Mouse (Mus musculus) CH12.LX (cell line): Measurements from ENCODE around the gene Btf3l4. TPM values are rescaled to one million over a fixed set of nuclear protein-coding genes. Genes with fewer than 3 reads are reported as not detected.

ENCODE experiments used
- DNase-seq: peaks from one replicate; pipeline ENCODE4 v3.0.0-alpha.2; 2013; ENCODE audit errors: extremely low read depth
- H3K27ac ChIP-seq: 2 replicates; pipeline ENCODE4 v1.5.1; 2012; ENCODE audit warnings: low read depth, mild to moderate bottlenecking, control low read depth, moderate library complexity; ENCODE audit not compliant: insufficient read depth
- H3K27me3 ChIP-seq: replicated peaks from 2 replicates; pipeline ENCODE3; 2012; ENCODE audit warnings: inconsistent platforms
- H3K36me3 ChIP-seq, 2 experiments: replicated peaks in 1 of 2; 2 replicates each; pipeline versions ENCODE3 to v1.6.1; 2012; ENCODE audit warnings: inconsistent platforms in 1 of 2, low read length in 1 of 2, mild to moderate bottlenecking in 1 of 2, mixed read lengths in 1 of 2, moderate library complexity in 1 of 2; ENCODE audit not compliant: control insufficient read depth in 1 of 2, insufficient read depth in 1 of 2
- H3K4me1 ChIP-seq, 2 experiments: 2 replicates each; pipeline ENCODE4 v1.6.1; 2012; ENCODE audit warnings: inconsistent platforms in 1 of 2, moderate library complexity in 1 of 2; ENCODE audit not compliant: insufficient read depth in 2 of 2, control insufficient read depth in 1 of 2
- H3K4me2 ChIP-seq: 2 replicates; pipeline ENCODE4 v1.6.1; 2012; ENCODE audit warnings: low read depth, mild to moderate bottlenecking, control low read depth; ENCODE audit not compliant: poor library complexity, insufficient read depth, severe bottlenecking
- H3K4me3 ChIP-seq, 3 experiments: fragments of 150-350 bp in 1 of 3; sonication (generic) in 1 of 3; replicated peaks in 1 of 3; 2 replicates each; pipeline versions ENCODE3 to v1.5.1; 2011 to 2012; ENCODE audit warnings: low read depth in 2 of 3, low read length in 2 of 3, mild to moderate bottlenecking in 2 of 3, moderate library complexity in 2 of 3, control low read depth in 1 of 3, improper control_type of control experiment in 1 of 3, inconsistent platforms in 1 of 3, mixed read lengths in 1 of 3; ENCODE audit not compliant: poor library complexity in 1 of 3
- H3K79me2 ChIP-seq: replicated peaks from 2 replicates; pipeline ENCODE4 v1.6.1; 2012; ENCODE audit warnings: mild to moderate bottlenecking, moderate library complexity; ENCODE audit not compliant: control insufficient read depth, poor library complexity, insufficient read depth, severe bottlenecking; ENCODE audit errors: extremely low read depth
- H3K9ac ChIP-seq: 2 replicates; pipeline ENCODE4 v1.6.1; 2012; ENCODE audit warnings: low read depth, mild to moderate bottlenecking, control low read depth, moderate library complexity; ENCODE audit not compliant: insufficient read depth
- H3K9me3 ChIP-seq: replicated peaks from 2 replicates; pipeline ENCODE3; 2012; ENCODE audit warnings: low read length, inconsistent platforms, mixed read lengths
- BHLHE40 ChIP-seq: IDR thresholded peaks from 2 replicates; pipeline ENCODE4 v1.6.1; 2011; ENCODE audit warnings: mild to moderate bottlenecking, low read depth, low read length, improper control_type of control experiment
- CHD2 ChIP-seq: IDR thresholded peaks from 2 replicates; pipeline ENCODE4 v1.6.1; 2011; ENCODE audit warnings: low read length, improper control_type of control experiment
- E2F4 ChIP-seq: IDR thresholded peaks from 2 replicates; pipeline ENCODE4 v1.6.1; 2011; ENCODE audit warnings: low read depth, low read length, improper control_type of control experiment; ENCODE audit not compliant: insufficient replicate concordance
- ELF1 ChIP-seq: IDR thresholded peaks from 2 replicates; pipeline ENCODE4 v1.6.1; 2014; ENCODE audit warnings: low read depth, mild to moderate bottlenecking, inconsistent platforms, low read length, improper control_type of control experiment
- EP300 ChIP-seq: IDR thresholded peaks from 2 replicates; pipeline ENCODE4 v1.6.1; 2011; ENCODE audit warnings: low read length, improper control_type of control experiment
- ETS1 ChIP-seq: conservative IDR thresholded peaks from 2 replicates; pipeline ENCODE4 v1.6.1; 2012; ENCODE audit warnings: low read depth, mild to moderate bottlenecking, inconsistent platforms, low read length, improper control_type of control experiment, moderate library complexity
- GABPA ChIP-seq: IDR thresholded peaks from 2 replicates; pipeline ENCODE4 v1.6.1; 2012; ENCODE audit warnings: low read depth, low read length, improper control_type of control experiment, inconsistent platforms; ENCODE audit not compliant: insufficient replicate concordance
- HCFC1 ChIP-seq: IDR thresholded peaks from 2 replicates; pipeline ENCODE4 v1.6.1; 2012; ENCODE audit warnings: low read depth, mild to moderate bottlenecking, inconsistent platforms, low read length, improper control_type of control experiment
- IRF4 ChIP-seq: IDR thresholded peaks from 2 replicates; pipeline ENCODE4 v1.6.1; 2014; ENCODE audit warnings: low read depth, mild to moderate bottlenecking, inconsistent platforms, low read length, improper control_type of control experiment
- JUN ChIP-seq: IDR thresholded peaks from 2 replicates; pipeline ENCODE4 v1.6.1; 2011; ENCODE audit warnings: low read depth, mild to moderate bottlenecking, low read length, improper control_type of control experiment, moderate library complexity; ENCODE audit not compliant: insufficient read depth
- JUND ChIP-seq: conservative IDR thresholded peaks from 2 replicates; pipeline ENCODE4 v1.6.1; 2011; ENCODE audit warnings: low read depth, low read length, improper control_type of control experiment
- KAT2A ChIP-seq: IDR thresholded peaks from 2 replicates; pipeline ENCODE4 v1.6.1; 2012; ENCODE audit warnings: low read length, improper control_type of control experiment, inconsistent platforms; ENCODE audit not compliant: insufficient replicate concordance
- MAFK ChIP-seq: IDR thresholded peaks from 2 replicates; pipeline ENCODE4 v1.6.1; 2011; ENCODE audit warnings: low read length, improper control_type of control experiment; ENCODE audit not compliant: insufficient replicate concordance
- MAX ChIP-seq: IDR thresholded peaks from 2 replicates; pipeline ENCODE4 v1.6.1; 2011; ENCODE audit warnings: low read length, improper control_type of control experiment
- MEF2A ChIP-seq: IDR thresholded peaks from 2 replicates; pipeline ENCODE4 v1.6.1; 2014; ENCODE audit warnings: low read depth, mild to moderate bottlenecking, inconsistent platforms, low read length, improper control_type of control experiment, borderline replicate concordance
- MXI1 ChIP-seq: IDR thresholded peaks from 2 replicates; pipeline ENCODE4 v1.6.1; 2011; ENCODE audit warnings: mild to moderate bottlenecking, low read depth, low read length, improper control_type of control experiment
- MYC ChIP-seq: IDR thresholded peaks from 2 replicates; pipeline ENCODE4 v1.6.1; 2011; ENCODE audit warnings: low read depth, mild to moderate bottlenecking, improper control_type of control experiment, low read length
- NELFE ChIP-seq: IDR thresholded peaks from 2 replicates; pipeline ENCODE4 v1.6.1; 2011; ENCODE audit warnings: low read depth, low read length, improper control_type of control experiment
- NRF1 ChIP-seq: IDR thresholded peaks from 2 replicates; pipeline ENCODE4 v1.6.1; 2014; ENCODE audit warnings: low read depth, mild to moderate bottlenecking, inconsistent platforms, low read length, improper control_type of control experiment, moderate library complexity
- PAX5 ChIP-seq: IDR thresholded peaks from 2 replicates; pipeline ENCODE4 v1.6.1; 2012; ENCODE audit warnings: low read length, inconsistent platforms, mixed read lengths
- POLR2AphosphoS2 ChIP-seq: IDR thresholded peaks from 2 replicates; pipeline ENCODE4 v1.6.1; 2011; ENCODE audit warnings: low read depth, low read length, improper control_type of control experiment
- RAD21 ChIP-seq: IDR thresholded peaks from 2 replicates; pipeline ENCODE4 v1.6.1; 2011; ENCODE audit warnings: low read depth, mild to moderate bottlenecking, low read length, improper control_type of control experiment, moderate library complexity
- RCOR1 ChIP-seq: conservative IDR thresholded peaks from 2 replicates; pipeline ENCODE4 v1.6.1; 2012; ENCODE audit warnings: low read depth, mild to moderate bottlenecking, inconsistent platforms, low read length, improper control_type of control experiment
- SIN3A ChIP-seq: IDR thresholded peaks from 2 replicates; pipeline ENCODE4 v1.6.1; 2012; ENCODE audit warnings: low read length, improper control_type of control experiment, inconsistent platforms
- TBP ChIP-seq: conservative IDR thresholded peaks from 2 replicates; pipeline ENCODE4 v1.6.1; 2011; ENCODE audit warnings: low read depth, low read length, improper control_type of control experiment
- USF2 ChIP-seq: conservative IDR thresholded peaks from 2 replicates; pipeline ENCODE4 v1.6.1; 2011; ENCODE audit warnings: low read depth, low read length, improper control_type of control experiment
- ZC3H11A ChIP-seq: IDR thresholded peaks from 2 replicates; pipeline ENCODE4 v1.6.1; 2012; ENCODE audit warnings: low read depth, mild to moderate bottlenecking, inconsistent platforms, low read length, improper control_type of control experiment
- ZKSCAN1 ChIP-seq: IDR thresholded peaks from 2 replicates; pipeline ENCODE4 v1.6.1; 2012; ENCODE audit warnings: low read depth, inconsistent platforms, low read length, improper control_type of control experiment, borderline replicate concordance
- ZMIZ1 ChIP-seq: IDR thresholded peaks from 2 replicates; pipeline ENCODE4 v1.6.1; 2012; ENCODE audit warnings: low read depth, mild to moderate bottlenecking, inconsistent platforms, low read length, improper control_type of control experiment
- ZNF384 ChIP-seq: IDR thresholded peaks from 2 replicates; pipeline ENCODE4 v1.6.1; 2012; ENCODE audit warnings: low read depth, low read length, improper control_type of control experiment, inconsistent platforms
- dilution Hi-C: fragments of 300-500 bp; cut with MboI; formaldehyde crosslinking; loops from 2 replicates; pipeline ENCODE4 v1.14.3; 2020; ENCODE audit warnings: low sequenced_read_pairs; ENCODE audit not compliant: extremely low pct_unique_long_range_greater_than_20kb, extremely low pct_ligation_motif_present
- in situ Hi-C: fragments of 300-500 bp; cut with MboI; formaldehyde crosslinking; loops from 3 replicates; pipeline ENCODE4 v1.14.3; 2019; ENCODE audit warnings: low sequenced_read_pairs, low pct_ligation_motif_present, low pct_unique_long_range_greater_than_20kb, mixed read lengths
- polyA plus RNA-seq: library from polyadenylated mRNA; unstranded; fragments of >175 nt; gene quantifications from 2 replicates; pipeline ENCODE4 v1.2.1, GENCODE M21; 2012; ENCODE audit warnings: low read depth; ENCODE audit not compliant: insufficient read length
- total RNA-seq, 2 experiments: library from RNA; depleted of rRNA; stranded (reverse); fragments of 300-350 nt in 1 of 2; fragments of >200 nt in 1 of 2; gene quantifications; 2 replicates each; pipeline ENCODE4 v1.2.3; 2012 to 2014

Btf3l4 gene
- total and polyA plus RNA-seq, 3 experiments, result 33.3 to 67.6 (median 52.7) TPM

GRCm38 (mm10) chr4:108790507-108790906 is 42.9 kb downstream of the Btf3l4 start:
- peak overlapping the region; percentile 45; the same call in 1 of the 2 replicates for H3K4me2 ChIP-seq
- no peak for TF ChIP-seq ELF1
- TF ChIP-seq EP300, result peak; percentile 69
- no peak for TF ChIP-seq RAD21
- no peak for TF ChIP-seq BHLHE40
- TF ChIP-seq POLR2AphosphoS2, result no peak
- no peak for TF ChIP-seq JUND
- TF ChIP-seq GABPA, result no peak
- no peak for TF ChIP-seq KAT2A
- no peak for TF ChIP-seq MXI1
- TF ChIP-seq CHD2, result no peak
- TF ChIP-seq IRF4, result peak; percentile 91
- no peak for TF ChIP-seq NELFE
- no peak for TF ChIP-seq ZKSCAN1
- TF ChIP-seq SIN3A, result no peak
- TF ChIP-seq NRF1, result no peak
- peak; percentile 31; the same call in 1 of the 2 replicates for TF ChIP-seq MEF2A
- peak; percentile 90 for TF ChIP-seq TBP
- TF ChIP-seq, all 38 proteins: peak for 4
- H3K4me3 ChIP-seq, result no peak overlapping the region
- H3K36me3 ChIP-seq, result no peaks in the 10 kb centered on the region
- no peak overlapping the region for H3K27ac ChIP-seq
- dilution Hi-C loops (no loop called here), in situ Hi-C loops (no loop called here)
- H3K79me2 ChIP-seq, result no peaks in the 10 kb centered on the region
- H3K9ac ChIP-seq, result no peak overlapping the region
- H3K4me1 ChIP-seq, result peaks cover 2 to 16% of the 10 kb centered on the region in 2 experiments; a peak in 2 of 4 replicates
- H3K9me3 ChIP-seq, result no peaks in the 10 kb centered on the region
- H3K27me3 ChIP-seq, result no peaks in the 10 kb centered on the region
- DNase-seq, result peak; percentile 38

GRCm38 (mm10) chr4:108789258-108789936 is 44.0 kb downstream of the Btf3l4 start:
- Histone ChIP-seq H3K27ac (no peak overlapping the region), H3K79me2 (no peaks in the 10 kb centered on the region), H3K4me2 (no peak overlapping the region), H3K4me1 (peaks cover 2 to 16% of the 10 kb centered on the region in 2 experiments; a peak in 2 of 4 replicates), H3K4me3 (no peak overlapping the region), H3K36me3 (no peaks in the 10 kb centered on the region), H3K27me3 (no peaks in the 10 kb centered on the region), H3K9ac (no peak overlapping the region), H3K9me3 (no peaks in the 10 kb centered on the region)
- dilution Hi-C loops, result no loop called here
- in situ Hi-C loops, result loop anchor here (10.0 kb wide), 1 partner anchor 95 kb away; no protein-coding TSS in a partner anchor
- peak; percentile 24 for DNase-seq
- 0 out of 2 replicates have a peak, but pooled peaks have one; percentile 15 for TF ChIP-seq ETS1
- no peak for TF ChIP-seq HCFC1
- no peak for TF ChIP-seq RCOR1
- no peak for TF ChIP-seq E2F4
- TF ChIP-seq USF2, result no peak
- TF ChIP-seq ZC3H11A, result no peak
- TF ChIP-seq ZNF384, result no peak
- TF ChIP-seq KAT2A, result no peak
- TF ChIP-seq ZMIZ1, result no peak
- no peak for TF ChIP-seq MXI1
- no peak for TF ChIP-seq MYC
- no peak for TF ChIP-seq NRF1
- 0 out of 2 replicates have a peak, but pooled peaks have one; percentile 22 for TF ChIP-seq JUN
- TF ChIP-seq PAX5, result no peak
- no peak for TF ChIP-seq CHD2
- peak; percentile 87; the same call in 1 of the 2 replicates for TF ChIP-seq MEF2A
- TF ChIP-seq MAX, result no peak
- peak; percentile 54; the same call in 1 of the 2 replicates for TF ChIP-seq JUND
- no peak for TF ChIP-seq MAFK
- TF ChIP-seq ZKSCAN1, result no peak
- no peak for TF ChIP-seq TBP
